Mouse (Mus musculus): Measurements from ENCODE around the gene Gtf2e1.

The Gtf2e1 gene

GRCm38 (mm10) chr16:37539611-37540580 is at the start of gene Gtf2e1, which contains the start of gene Rabl3:
Gene Gtf2e1, minus strand, starts transcription at chr16:37539789.
Gene Rabl3, plus strand, starts transcription at chr16:37539885.
- peak; percentile 95 for DNase-seq

GRCm38 (mm10) chr16:37585129-37585563 is 45.6 kb upstream of the Gtf2e1 start:
- DNase-seq, result no peak

GRCm38 (mm10) chr16:37584218-37585035 is 44.8 kb upstream of the Gtf2e1 start:
- DNase-seq, result peak; percentile 43

GRCm38 (mm10) chr16:37583801-37584200 is 44.2 kb upstream of the Gtf2e1 start:
- DNase-seq, result no peak

GRCm38 (mm10) chr16:37583306-37583705 is 43.7 kb upstream of the Gtf2e1 start:
- no peak for DNase-seq

GRCm38 (mm10) chr16:37581901-37582300 is 42.3 kb upstream of the Gtf2e1 start:
- DNase-seq, result no peak

- no peak for DNase-seq
These were observed 41.1 kb upstream of the Gtf2e1 start for GRCm38 (mm10) chr16:37580651-37581050.

- DNase-seq, result no peak
These were observed 40.4 kb upstream of the Gtf2e1 start, which contains the start of gene Hgd for GRCm38 (mm10) chr16:37579994-37580393. Gene Hgd, plus strand, starts transcription at chr16:37580153.

- no peak for DNase-seq
These were observed 40.0 kb upstream of the Gtf2e1 start for GRCm38 (mm10) chr16:37579591-37579990.

GRCm38 (mm10) chr16:37575325-37575724 is 35.7 kb upstream of the Gtf2e1 start:
- no peak for DNase-seq

- no peak for DNase-seq
These were observed 33.5 kb upstream of the Gtf2e1 start for GRCm38 (mm10) chr16:37573061-37573460.

- no peak for DNase-seq
These were observed 32.6 kb upstream of the Gtf2e1 start for GRCm38 (mm10) chr16:37572117-37572754.

- no peak for DNase-seq
These were observed 32.0 kb upstream of the Gtf2e1 start for GRCm38 (mm10) chr16:37571554-37571953.

- no peak for DNase-seq
These were observed 27.8 kb upstream of the Gtf2e1 start for GRCm38 (mm10) chr16:37567113-37568050.

- no peak for DNase-seq
These were observed 26.5 kb upstream of the Gtf2e1 start for GRCm38 (mm10) chr16:37566107-37566506.

- DNase-seq, result no peak
These were observed 25.5 kb upstream of the Gtf2e1 start for GRCm38 (mm10) chr16:37565117-37565516.

GRCm38 (mm10) chr16:37562961-37563360 is 23.4 kb upstream of the Gtf2e1 start:
- peak; percentile 10 for DNase-seq

- DNase-seq, result no peak
These were observed 22.8 kb upstream of the Gtf2e1 start for GRCm38 (mm10) chr16:37562414-37562813.

GRCm38 (mm10) chr16:37552824-37553223 is 13.2 kb upstream of the Gtf2e1 start:
- no peak for DNase-seq

GRCm38 (mm10) chr16:37550981-37551380 is 11.4 kb upstream of the Gtf2e1 start:
- DNase-seq, result no peak

- DNase-seq, result no peak
These were observed 10.7 kb upstream of the Gtf2e1 start for GRCm38 (mm10) chr16:37550266-37550665.

- DNase-seq, result no peak
These were observed 6.7 kb upstream of the Gtf2e1 start for GRCm38 (mm10) chr16:37546312-37546711.

Data from right cerebral cortex, postnatal 14 days (tissue).